Comparison of ENCODE assay signal across 16 mouse cellular contexts in the genomic region with DNA sequence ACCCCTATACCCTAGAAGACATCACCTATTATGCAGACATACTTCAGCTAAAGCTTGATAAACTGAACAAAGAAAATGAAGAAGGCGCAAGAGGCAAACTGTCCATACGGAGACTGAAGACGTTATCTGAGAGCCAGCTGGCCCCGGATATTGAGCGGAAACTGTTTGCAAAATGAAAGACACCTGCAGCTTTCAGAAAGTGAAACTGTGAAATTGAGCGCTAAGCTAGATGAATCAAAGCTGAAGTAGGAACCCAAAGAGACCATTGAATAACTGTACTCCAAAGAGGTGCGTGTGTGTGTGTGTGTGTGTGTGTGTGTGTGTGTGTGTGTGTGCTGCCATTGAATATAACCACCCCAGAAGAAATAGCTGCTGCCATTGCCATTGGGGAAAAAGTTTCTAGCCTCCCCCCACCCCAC. TPM values are rescaled to one million over a fixed set of nuclear protein-coding genes. Genes with fewer than 3 reads are reported as not detected.
DNase-seq lines count a peak whose midpoint lies in the region; ATAC-seq and TF ChIP-seq lines count a peak whose summit lies in the region.
"Had no signal": no experiment of that assay in that cellular context is flagged by ENCODE, and none has a peak within 500 bp of the region (broad histone marks: within the 10 kb centered on the region; RNA-seq: fewer than 3 reads in every experiment).

No protein-coding gene starts in this region.

- no peaks in the 10 kb centered on the region for H3K4me1 ChIP-seq in heart, embryonic 16.5 days (ENCODE audit: control insufficient read depth, insufficient read depth, low read length)
- no peaks in the 10 kb centered on the region for H3K4me1 ChIP-seq in brown adipose tissue, adult 24 weeks (ENCODE audit: control insufficient read depth, insufficient read depth, insufficient read length, low read length)
- peaks cover 21% of the 10 kb centered on the region for H3K4me1 ChIP-seq in thymus, adult 2 months (replicated peaks; ENCODE audit: control insufficient read depth, insufficient read depth, low read length)
- H3K4me1 ChIP-seq in midbrain, embryonic 16.5 days (ENCODE audit: control insufficient read depth, insufficient read depth, low read length) = no peaks in the 10 kb centered on the region
- H3K4me1 ChIP-seq: forebrain, embryonic 13.5 days had no signal

- no peaks in the 10 kb centered on the region for H3K36me3 ChIP-seq in heart, embryonic 16.5 days (ENCODE audit: control insufficient read depth, insufficient read depth)
- no peaks in the 10 kb centered on the region for H3K36me3 ChIP-seq in thymus, adult 2 months (ENCODE audit: control insufficient read depth, insufficient read depth, low read length)
- H3K36me3 ChIP-seq in midbrain, embryonic 16.5 days (ENCODE audit: control insufficient read depth, insufficient read depth, low read length) = no peaks in the 10 kb centered on the region

- WGBS in heart, embryonic 16.5 days = 72% methylated on average over 7 of the region's 7 CpGs
- 13% methylated on average over 7 of the region's 7 CpGs for WGBS in thymus, adult 2 months
- WGBS in midbrain, embryonic 16.5 days = 89% methylated on average over 7 of the region's 7 CpGs

- no peak overlapping the region for H3K9ac ChIP-seq in heart, embryonic 16.5 days (ENCODE audit: low read length)
- no peak overlapping the region for H3K9ac ChIP-seq in midbrain, embryonic 16.5 days (ENCODE audit: low read depth, low read length)
- H3K9ac ChIP-seq: forebrain, embryonic 13.5 days had no signal

- 0 out of 2 replicates have a peak, but pooled peaks have one; percentile 53 for ATAC-seq in heart, embryonic 16.5 days (replicated peaks; ENCODE audit: extremely low read depth, insufficient read depth, low FRiP score)
- no peak for ATAC-seq in midbrain, embryonic 16.5 days
- ATAC-seq: forebrain, embryonic 13.5 days; hindbrain, postnatal 0 days had no signal

- DNase-seq in heart, adult 8-10 months (ENCODE audit: low spot score) = no peak
- DNase-seq in CD4-positive helper T cell, adult 2 months (ENCODE audit: low read depth, low spot score) = peak; percentile 87
- peak; percentile 54 for DNase-seq in thymus, adult 2 months
- no peak for DNase-seq in left cerebral cortex, adult 11 months (ENCODE audit: low spot score)
- no peak for DNase-seq in adrenal gland, adult 18-20 months (ENCODE audit: low spot score in 2 of 2)
- DNase-seq: cerebellum, adult 8-10 months; gastrocnemius, postnatal 10 days; heart, postnatal 10 days; lung, adult 18-20 months had no signal

- peak overlapping the region; percentile 46 for H3K4me2 ChIP-seq in heart, embryonic 16.5 days (ENCODE audit: low read depth, low read length)
- H3K4me2 ChIP-seq in midbrain, embryonic 16.5 days (ENCODE audit: low read length) = no peak overlapping the region
- H3K4me2 ChIP-seq: forebrain, embryonic 13.5 days had no signal

- no peaks in the 10 kb centered on the region for H3K27me3 ChIP-seq in heart, embryonic 16.5 days (ENCODE audit: control insufficient read depth, insufficient read depth, low read length)
- H3K27me3 ChIP-seq in thymus, adult 2 months (ENCODE audit: control insufficient read depth, insufficient read depth, low read length) = no peaks in the 10 kb centered on the region
- no peaks in the 10 kb centered on the region for H3K27me3 ChIP-seq in midbrain, embryonic 16.5 days (ENCODE audit: control insufficient read depth, insufficient read depth, low read depth, low read length)
- H3K27me3 ChIP-seq: forebrain, embryonic 13.5 days had no signal

- no peak for TF ChIP-seq POLR2A in thymus, adult 2 months (IDR thresholded peaks at IDR 0.05; ENCODE audit: control insufficient read depth, extremely low read depth, insufficient read depth, low read length, poor library complexity)

- no peak for TF ChIP-seq CTCF in thymus, adult 2 months (IDR thresholded peaks at IDR 0.05; ENCODE audit: borderline replicate concordance, control insufficient read depth, extremely low read depth, insufficient read depth, low read length, poor library complexity)

- peak overlapping the region; percentile 63; the same call in 1 of the 2 replicates for H3K27ac ChIP-seq in heart, embryonic 16.5 days (ENCODE audit: low read length)
- H3K27ac ChIP-seq in brown adipose tissue, adult 24 weeks (replicated peaks; ENCODE audit: low read depth, low read length) = no peak overlapping the region
- peak overlapping the region; percentile 99 for H3K27ac ChIP-seq in thymus, adult 2 months (ENCODE audit: control insufficient read depth, insufficient read depth, low read length)
- no peak overlapping the region for H3K27ac ChIP-seq in midbrain, embryonic 16.5 days (ENCODE audit: low read length)
- H3K27ac ChIP-seq: forebrain, embryonic 13.5 days; hindbrain, postnatal 0 days; layer of hippocampus, adult 2 months had no signal

- H3K4me3 ChIP-seq in heart, embryonic 16.5 days (ENCODE audit: low read length) = peak overlapping the region; percentile 18; the same call in 1 of the 2 replicates
- peak overlapping the region; percentile 5; the same call in 1 of the 2 replicates for H3K4me3 ChIP-seq in brown adipose tissue, adult 24 weeks (ENCODE audit: insufficient read depth, low read depth, low read length)
- H3K4me3 ChIP-seq in thymus, adult 2 months (ENCODE audit: control insufficient read depth, insufficient read depth, low read length) = peak overlapping the region; percentile 50
- H3K4me3 ChIP-seq in midbrain, embryonic 16.5 days (ENCODE audit: low read depth, low read length) = no peak overlapping the region
- H3K4me3 ChIP-seq: forebrain, embryonic 13.5 days; layer of hippocampus, adult 2 months; megakaryocyte, embryonic 14.5 days had no signal

- H3K9me3 ChIP-seq in heart, embryonic 16.5 days (replicated peaks; ENCODE audit: control insufficient read depth, low read length) = no peaks in the 10 kb centered on the region
- no peaks in the 10 kb centered on the region for H3K9me3 ChIP-seq in midbrain, embryonic 16.5 days (replicated peaks; ENCODE audit: control insufficient read depth, low read length, poor library complexity, severe bottlenecking)
- H3K9me3 ChIP-seq: forebrain, embryonic 13.5 days had no signal

RNA-seq across cellular contexts. Expression of gene Osbpl8, which starts 7.3 kb away (rescaled TPM):
- polyA plus RNA-seq in heart, embryonic 16.5 days (2015; fragmentation: Nextera tagmentation; extraction: Ambion mirVana) = 28.8 and 30.2 TPM in 2 replicates
- total RNA-seq in heart, adult 8-10 months (2022) = 10 to 100 TPM; 73.3 to 89.1 (median 83.0) TPM
- polyA plus RNA-seq in brown adipose tissue, adult 24 weeks (2012; ENCODE audit: insufficient read depth, insufficient read length, missing spikeins) = 7.5 and 11.5 TPM in 2 replicates
- 22.0 and 26.8 TPM in 2 replicates for polyA plus RNA-seq in thymus, adult 2 months (2012; rRNA removed)
- polyA plus RNA-seq in midbrain, embryonic 16.5 days (2015; fragmentation: Nextera tagmentation; extraction: Ambion mirVana) = 15.2 and 19.5 TPM in 2 replicates
- 10 to 100 TPM; 23.2 to 23.7 TPM for total RNA-seq in adrenal gland, adult 18-20 months (2021)

Comparison
In these comparisons a context has a peak if more than half of its experiments do, and no peak if none do; other contexts are left out.
1. H3K27ac ChIP-seq: peak in heart, embryonic 16.5 days (single experiment) and thymus, adult 2 months (single experiment); none in brown adipose tissue, adult 24 weeks (single experiment) and midbrain, embryonic 16.5 days (single experiment).
2. DNase-seq: peak in CD4-positive helper T cell, adult 2 months (single experiment) and thymus, adult 2 months (single experiment); none in heart, adult 8-10 months (single experiment), left cerebral cortex, adult 11 months (single experiment) and adrenal gland, adult 18-20 months (0 of 2).